Mouse (Mus musculus): ENCODE results near the gene 1700020D05Rik.
A peak's percentile ranks its signal among the peaks of the same experiment; 100 is the strongest.
"Not testable (repeated sequence)": the region's sequence is repeated elsewhere in the genome, so short reads cannot be mapped to it uniquely, and the experiment has no call there.

The 1700020D05Rik gene

DNA sequence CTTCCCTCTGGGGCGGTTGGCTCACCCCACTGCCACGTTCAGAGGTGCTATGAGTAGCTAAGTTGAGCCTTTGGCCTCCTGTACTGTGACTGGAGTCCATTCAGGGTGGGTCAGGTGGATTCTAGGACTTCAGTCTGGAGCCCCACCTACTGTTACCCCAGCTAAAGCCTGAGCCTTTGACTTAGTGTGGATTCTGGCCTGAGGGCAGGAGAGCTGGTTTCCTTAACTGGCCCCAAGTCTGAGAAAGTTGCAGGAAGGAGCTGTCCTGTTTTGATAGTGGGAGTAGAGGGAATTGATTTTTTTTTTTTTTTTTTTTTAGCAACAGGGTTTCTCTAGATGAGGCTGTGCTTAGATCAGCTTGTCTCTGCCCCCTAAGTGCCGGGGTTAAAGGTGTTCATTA is 9.3 kb downstream of the 1700020D05Rik start:
- DNase-seq: no peak

DNA sequence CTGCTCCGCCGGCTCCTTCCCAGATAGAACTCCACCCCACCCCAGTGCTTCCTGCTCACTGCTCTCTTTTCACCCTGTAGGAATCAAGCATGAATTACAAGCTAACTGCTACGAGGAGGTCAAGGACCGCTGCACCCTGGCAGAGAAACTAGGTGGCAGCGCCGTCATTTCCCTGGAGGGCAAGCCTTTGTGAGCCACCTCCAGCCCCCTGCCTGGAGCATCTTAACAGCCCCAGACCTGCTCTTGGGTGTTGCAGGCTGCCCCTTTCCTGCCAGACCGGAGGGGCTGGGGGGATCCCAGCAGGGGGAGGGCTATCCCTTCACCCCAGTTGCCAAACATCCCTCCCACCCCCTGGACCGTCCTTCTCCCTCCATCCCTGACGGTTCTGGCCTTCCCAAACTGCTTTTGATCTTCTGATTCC is 10.3 kb downstream of the 1700020D05Rik start:
- DNase-seq: not testable (repeated sequence)

DNA sequence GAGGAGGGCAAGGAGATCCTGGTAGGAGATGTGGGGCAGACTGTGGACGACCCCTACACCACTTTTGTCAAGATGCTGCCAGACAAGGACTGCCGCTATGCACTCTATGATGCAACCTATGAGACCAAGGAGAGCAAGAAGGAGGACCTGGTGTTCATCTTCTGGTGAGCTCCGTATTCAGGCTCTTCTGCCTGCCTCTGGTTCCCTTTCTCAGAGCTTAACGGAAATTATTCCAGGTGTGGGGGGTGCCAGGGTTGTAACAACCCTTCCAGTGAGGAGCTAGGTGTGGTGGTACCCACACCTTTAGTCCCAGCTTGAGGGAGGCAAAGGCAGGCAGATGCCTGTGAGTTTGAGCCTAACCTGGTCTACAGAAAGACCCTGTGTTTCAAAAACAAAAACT is 10.9 kb downstream of the 1700020D05Rik start:
- DNase-seq: no peak

DNA sequence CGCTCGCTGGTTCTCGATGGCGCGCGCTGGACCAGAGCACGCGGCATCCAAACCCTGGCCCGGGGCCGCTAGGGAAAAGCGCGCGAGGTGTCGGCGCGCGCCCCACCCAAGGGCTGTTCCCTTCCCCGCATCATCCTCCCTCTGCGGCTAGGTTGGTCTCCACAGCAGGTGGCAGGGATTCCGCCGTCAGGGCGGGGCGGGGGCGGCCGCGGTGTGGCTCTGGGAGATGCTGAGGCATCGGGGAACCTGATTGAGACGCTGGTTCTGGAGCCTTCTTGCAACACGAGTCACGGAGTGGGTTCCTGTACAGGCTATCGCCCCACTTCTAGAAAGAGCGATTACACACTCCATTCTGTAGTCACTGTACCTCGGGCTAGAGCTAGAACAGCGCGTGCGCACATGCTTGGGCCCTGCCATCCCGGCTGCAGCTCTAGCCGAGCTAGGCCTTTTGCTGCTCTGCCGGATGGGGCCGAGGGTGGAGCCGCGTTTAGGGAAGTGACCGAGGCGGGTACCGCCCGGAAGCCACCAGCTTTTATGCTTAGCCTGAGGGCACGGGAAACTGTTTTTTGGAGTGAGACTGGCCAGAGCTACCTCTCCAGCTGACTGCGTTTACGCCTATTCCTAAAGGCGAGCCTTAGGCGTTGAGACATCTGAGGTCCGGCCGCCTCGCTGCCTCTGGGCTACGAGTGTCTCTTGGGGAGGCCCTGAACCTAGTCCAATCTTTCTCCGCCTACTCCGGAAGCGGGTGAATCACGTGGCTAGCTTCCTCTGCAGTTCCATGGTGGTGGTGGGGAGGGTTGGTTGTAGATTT is 12.5 kb downstream of the 1700020D05Rik start:
- DNase-seq: peak; percentile 85

DNA sequence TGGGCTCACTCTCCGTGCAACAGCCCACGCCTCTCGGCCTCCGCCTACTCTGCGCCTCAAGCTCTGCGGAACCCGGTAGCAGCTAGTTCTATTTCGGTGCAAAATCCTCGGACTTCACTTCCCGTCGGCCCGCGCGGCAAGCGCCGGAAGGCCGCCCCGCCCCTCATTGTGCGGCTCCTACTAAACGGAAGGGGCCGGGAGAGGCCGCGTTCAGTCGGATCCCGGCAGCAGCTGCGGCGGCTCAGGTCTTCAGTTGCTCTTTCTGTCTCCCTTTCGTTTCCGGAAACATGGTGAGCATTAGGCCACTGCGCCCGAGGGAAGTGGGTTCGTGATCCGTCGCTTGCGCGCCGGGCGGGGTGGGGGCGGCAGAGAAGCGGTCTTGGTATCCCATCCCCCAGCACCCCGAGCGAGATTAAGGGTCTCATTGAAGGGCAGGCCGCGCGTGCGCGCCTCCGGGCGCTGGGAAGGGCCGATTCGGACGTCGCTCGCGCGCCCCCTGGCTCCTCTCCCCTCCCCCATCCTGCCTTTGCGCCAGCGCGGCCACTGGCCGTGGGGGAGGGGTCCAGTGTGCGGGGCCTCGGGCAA is 13.2 kb downstream of the 1700020D05Rik start, which contains the start of gene Cfl1:
TSS of gene Cfl1 (plus strand) at position 143 of the 585 bp plus-strand sequence.
- DNase-seq: peak; percentile 97

DNA sequence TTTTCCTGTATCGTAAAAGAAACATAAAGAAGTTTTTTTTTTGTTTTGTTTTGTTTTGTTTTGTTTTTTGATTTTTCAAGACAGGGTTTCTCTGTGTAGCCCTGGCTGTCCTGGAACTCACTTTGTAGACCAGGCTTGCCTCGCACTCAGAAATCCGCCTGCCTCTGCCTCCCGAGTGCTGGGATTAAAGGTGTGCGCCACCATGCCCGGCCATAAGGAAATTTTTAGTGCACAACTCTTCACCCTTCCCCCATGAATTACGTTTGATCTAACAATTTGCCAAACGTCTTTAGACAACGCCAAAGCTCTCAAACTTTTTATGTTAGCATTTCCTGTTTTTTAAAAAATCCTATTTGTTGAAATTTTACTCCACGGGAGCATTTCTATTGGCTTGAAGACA is 13.9 kb downstream of the 1700020D05Rik start:
- peak; percentile 31 for DNase-seq

DNA sequence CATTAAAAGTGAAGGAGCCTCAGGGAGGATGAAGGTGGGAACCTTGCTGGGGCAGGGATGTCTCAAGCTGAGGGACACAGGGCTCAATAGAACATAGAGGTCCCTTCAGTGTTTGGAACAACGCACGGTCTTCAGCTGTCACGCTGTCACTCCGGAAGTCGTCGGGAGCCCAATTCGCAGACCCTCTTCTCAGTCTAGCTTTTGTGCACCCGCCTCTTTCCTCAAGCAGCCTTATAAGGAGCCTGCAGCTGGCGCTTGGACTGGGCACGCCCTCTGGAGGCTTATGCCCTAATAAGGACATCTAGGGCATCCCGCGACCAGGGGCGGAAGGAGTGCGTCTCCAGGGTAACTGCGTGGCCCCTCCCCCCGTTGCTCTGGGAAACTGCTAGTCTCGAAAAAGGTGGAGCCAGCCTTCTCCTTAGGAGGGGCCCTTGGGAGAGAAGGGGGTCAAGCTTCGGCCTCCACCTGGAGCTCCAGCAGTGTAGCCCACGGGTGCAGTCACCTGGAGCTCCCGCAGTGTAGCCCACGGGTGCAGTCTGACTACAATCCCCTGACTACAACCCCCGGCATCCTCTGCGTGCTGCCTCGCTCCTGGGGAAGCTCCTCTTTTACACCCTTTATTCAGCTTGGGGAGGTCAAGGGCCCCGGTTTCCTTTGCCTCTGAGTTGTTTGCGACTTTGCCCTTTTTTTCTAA is 14.6 kb downstream of the 1700020D05Rik start:
- DNase-seq: peak; percentile 98

DNA sequence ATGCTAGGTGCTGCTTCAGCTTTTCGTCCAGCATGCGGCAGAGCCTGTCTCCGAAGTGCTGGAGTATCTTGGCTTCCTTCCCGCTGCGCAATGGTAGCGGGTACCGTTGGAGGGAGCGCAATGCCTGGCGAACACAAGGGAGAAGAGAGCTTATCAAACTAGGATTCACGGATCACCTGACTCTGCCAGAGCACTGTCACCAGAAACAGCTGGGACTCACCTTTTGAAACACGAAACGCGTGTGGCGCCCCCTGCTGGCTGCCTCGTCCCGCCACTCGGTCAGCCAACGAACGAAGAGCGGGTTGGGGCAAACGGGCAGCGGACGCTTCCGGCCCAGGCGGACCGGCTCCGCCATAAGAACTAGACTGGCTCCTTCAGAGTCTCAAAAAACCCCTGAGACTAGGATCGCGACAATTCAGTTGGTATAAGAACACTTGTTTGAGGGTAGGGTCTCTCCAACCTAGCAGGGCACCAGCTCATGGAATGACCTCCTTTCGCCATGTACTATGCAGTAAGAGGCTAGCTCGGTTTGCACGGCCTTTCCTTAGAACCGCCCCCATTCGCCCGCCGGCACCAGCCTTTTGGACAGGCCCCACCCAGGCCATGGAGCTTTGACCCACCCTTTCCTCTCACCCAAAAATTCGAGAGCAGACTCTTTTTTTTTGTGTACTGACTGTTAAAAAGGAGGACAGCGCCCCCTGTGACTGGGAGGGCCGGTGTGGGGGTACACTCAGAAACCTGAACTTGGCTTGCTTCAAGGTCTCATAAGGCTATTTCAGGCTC is 15.6 kb downstream of the 1700020D05Rik start, which contains the start of gene Mus81:
TSS of gene Mus81 (minus strand) at position 635 of the 783 bp plus-strand sequence.
- DNase-seq: peak; percentile 99

DNA sequence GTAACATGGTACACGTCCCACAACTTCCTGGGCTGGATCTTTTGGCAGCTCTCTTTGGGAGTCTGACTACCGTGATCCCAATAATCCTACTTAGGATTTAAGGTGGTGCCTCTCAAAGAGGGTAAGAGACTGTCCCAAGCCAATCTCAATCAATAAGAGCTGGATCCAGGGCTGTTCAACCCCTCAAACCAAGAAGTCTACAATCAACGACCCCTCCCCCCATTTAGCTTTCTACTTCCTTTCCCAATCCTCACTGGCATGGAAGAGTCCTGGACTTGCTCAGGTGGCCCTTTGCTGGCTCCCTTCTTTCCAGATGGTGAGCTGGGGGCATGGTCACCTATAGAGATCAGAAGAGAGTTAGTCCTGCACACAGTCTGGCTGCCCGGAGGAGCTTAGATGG is 16.8 kb downstream of the 1700020D05Rik start:
- no peak for DNase-seq

DNA sequence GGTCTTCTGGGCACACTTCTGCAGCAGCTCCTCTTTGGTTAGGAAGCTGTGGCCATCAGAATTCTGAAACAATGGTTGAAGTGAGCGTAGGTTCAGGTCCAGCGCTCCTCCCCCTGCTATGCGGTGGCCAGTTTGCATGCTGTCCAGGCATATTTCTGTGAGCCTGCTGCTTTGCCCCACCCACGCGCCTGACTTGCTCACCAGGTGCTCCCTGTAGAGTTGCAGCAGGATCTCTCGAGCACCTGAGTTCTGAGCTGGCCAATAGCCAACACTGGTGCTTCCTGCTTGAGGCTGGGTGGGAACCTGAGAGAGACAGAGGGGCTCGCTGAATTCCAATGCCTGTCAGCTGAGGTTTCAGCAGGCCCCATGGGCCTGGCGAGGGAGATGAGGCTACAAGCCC is 17.3 kb downstream of the 1700020D05Rik start:
- DNase-seq: peak; percentile 32

DNA sequence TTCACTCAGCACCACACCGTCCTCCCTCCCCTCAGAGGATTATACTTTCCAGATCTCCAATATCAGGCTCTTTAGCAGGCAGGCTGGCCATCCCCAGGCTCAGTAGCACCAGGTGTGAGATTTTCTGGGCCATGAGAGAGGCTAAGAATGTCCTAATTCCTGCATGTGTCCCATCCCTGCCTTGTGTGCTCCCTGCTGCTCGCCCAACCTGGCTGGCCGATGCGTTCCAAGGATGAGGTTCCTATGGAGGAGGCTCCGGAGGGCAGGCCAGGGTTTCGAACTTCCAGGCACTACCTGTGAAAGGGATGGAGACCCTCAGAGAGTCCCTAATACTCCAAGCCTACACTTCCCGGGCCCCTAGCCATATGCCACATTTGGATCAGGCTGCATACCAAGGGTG is 17.8 kb downstream of the 1700020D05Rik start:
- peak; percentile 15 for DNase-seq

DNA sequence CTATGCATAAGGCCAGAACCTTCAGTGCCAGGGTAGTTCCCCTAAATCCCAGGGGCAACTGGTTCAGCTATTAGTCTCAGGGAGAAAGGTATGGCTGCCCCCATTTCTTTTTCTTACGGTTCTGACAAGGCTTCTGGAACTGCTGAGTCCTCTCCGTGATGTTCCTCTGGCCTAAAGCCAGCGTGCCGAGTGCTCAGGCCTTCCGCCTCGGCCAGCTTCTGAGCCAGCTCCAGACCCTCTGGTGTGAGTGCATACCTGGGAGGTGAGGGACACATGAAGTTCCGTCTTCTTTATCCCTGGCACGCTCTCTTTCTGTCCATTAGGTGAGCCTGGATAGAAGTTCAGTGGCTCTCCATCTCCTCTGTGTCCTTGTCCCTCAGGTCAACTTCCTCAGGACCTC is 18.2 kb downstream of the 1700020D05Rik start:
- peak; percentile 8 for DNase-seq

DNA sequence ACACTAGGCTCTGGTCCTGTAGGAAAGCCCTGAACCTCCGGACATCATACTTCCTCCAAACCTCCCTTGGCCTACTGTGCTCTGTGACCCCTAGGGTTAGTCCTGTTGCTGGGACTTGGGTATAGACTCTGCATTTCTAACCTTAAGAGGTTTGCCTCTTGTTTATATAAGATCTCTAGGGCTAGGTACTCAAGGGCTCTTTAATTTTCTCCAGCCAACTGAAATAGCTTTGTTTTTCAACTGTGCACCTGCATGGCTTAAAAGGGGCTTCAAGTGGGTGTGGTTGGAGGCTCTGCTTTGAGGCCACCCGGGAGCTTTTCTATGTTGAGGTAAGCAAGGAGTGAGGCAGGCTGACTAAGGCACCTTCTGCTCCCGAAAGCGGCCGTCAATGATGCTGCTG is 19.1 kb downstream of the 1700020D05Rik start:
- DNase-seq: peak; percentile 50

DNA sequence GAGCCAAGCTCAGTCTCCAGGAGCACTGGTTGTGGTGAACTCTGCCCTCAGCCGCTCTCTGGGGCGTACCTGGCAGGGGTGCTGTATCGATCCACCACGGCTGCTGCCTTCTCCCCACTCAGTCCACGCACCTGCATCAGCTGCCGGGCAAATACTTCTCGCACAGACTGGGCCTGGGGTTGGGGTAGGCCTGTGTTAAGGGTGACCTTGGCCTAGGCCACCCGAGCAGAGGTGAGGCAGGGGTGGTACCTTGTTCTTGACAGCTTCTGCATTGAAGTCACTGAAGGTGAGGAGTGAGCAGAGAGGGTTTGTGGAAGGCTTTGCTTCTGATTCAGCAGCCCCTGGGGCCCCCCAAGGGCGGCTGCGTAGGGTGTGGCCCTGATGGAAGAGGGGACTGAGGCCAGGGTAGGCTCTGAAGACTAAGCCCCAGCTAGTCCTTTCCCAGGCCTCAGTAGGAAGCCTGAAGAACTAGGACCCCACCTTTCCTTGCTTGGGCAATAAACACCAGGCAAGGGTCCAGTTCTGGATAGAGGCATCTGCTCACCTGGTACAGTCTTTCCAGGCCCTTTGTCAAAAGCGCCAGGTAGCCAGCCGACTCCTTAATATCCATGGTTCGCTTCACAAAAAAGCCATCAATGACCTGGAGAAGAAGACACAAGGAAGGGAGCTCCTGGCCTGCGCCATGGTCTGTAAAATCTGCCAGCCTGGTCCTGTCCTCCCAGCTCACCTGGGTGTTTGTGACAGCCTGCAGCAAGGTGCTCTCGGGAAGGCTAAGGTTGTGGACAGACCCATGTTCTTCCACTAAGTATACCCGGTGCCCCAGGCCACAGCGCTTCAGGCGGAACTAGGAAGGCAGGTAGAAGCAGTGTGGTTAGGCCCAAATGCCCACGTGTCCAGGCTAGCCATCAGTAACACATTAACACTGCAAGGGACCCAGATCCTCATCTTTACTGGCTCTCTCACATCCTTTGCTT is 19.9 kb downstream of the 1700020D05Rik start:
- peak; percentile 19 for DNase-seq

DNA sequence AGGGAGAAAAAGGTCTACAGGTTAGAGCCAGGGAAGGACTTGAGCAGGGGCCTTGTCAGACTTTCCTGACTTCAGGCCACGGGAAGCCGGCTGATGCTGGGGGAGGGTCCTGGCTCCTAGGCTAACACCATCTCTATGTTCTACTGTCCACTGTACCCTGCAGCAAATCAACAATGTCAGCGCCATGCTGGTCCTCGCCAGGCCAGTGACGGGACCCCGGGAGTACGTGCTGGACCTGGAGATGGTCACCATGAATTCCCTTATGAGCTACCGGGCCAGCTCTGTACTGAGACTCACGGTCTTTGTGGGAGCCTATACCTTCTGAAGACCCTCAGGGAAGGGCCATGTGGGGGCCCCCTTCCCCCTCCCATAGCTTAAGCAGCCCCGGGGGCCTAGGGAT is 22.2 kb downstream of the 1700020D05Rik start:
- DNase-seq: no peak

DNA sequence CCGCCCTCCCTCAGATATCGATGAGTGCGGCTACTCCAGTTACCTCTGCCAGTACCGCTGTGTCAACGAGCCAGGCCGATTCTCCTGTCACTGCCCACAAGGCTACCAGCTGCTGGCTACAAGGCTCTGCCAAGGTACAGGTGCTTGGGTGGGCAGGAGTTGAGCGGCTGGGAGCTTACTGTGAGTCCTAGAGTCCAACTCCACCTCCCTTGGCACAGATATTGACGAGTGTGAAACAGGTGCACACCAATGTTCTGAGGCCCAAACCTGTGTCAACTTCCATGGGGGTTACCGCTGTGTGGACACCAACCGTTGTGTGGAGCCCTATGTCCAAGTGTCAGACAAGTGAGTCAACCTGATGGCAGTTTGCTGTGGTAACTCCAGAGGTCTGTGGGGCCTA is 23.6 kb downstream of the 1700020D05Rik start:
- peak; percentile 15 for DNase-seq

DNA sequence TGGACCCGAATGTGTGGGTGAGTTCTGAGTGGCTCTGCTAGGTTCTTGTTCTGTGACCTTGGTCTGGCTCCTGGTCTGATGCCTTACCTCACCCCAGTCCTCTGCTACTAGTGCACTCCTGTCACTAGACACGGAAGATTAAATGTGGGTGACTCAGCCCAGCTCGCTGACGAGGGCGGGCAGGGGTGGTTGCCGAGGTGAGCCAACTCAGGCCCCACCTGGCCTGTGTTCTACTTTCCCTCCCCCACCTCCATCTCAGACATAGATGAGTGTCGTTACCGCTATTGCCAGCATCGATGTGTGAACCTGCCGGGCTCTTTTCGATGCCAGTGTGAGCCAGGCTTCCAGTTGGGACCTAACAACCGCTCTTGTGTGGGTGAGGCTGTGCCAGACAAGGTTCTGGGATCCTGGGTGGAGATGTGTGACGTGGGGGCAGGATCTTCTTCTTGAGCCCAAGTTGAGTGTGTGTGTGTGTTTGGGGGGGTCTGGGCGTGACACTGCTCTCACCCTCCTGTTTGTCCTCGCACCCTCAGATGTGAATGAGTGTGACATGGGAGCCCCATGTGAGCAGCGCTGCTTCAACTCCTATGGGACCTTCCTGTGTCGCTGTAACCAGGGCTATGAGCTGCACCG is 25.8 kb downstream of the 1700020D05Rik start:
- DNase-seq: peak; percentile 17

DNA sequence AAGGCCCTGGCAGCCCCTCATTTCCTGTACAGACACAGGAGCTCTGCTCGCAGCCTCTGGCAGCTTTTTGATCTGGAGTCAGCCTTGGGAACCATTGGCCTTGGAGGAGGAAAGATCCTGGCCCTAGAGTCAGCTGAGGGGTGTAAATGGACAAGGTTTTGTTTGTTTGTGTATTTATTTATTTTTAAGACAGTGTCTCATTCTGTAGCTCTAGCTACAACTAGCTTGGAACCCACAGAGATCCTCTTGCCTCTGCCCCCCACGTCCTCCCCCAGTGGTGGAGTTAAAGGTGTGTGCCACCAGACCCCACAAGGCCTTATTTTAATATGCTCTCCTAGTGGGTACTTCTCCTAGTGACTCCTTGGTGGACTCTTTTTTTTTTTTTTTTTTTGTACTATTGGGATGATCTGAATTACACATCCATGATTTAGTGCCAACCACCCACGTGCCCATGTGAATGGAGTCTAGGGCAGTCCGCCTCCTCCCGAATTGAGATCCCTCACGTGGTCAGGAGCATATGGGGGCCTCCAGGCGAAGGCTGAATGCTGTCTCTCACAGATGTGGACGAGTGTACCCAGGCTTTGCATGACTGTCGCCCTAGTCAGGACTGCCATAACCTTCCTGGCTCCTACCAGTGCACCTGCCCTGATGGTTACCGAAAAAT is 26.5 kb downstream of the 1700020D05Rik start:
- peak; percentile 43 for DNase-seq

DNA sequence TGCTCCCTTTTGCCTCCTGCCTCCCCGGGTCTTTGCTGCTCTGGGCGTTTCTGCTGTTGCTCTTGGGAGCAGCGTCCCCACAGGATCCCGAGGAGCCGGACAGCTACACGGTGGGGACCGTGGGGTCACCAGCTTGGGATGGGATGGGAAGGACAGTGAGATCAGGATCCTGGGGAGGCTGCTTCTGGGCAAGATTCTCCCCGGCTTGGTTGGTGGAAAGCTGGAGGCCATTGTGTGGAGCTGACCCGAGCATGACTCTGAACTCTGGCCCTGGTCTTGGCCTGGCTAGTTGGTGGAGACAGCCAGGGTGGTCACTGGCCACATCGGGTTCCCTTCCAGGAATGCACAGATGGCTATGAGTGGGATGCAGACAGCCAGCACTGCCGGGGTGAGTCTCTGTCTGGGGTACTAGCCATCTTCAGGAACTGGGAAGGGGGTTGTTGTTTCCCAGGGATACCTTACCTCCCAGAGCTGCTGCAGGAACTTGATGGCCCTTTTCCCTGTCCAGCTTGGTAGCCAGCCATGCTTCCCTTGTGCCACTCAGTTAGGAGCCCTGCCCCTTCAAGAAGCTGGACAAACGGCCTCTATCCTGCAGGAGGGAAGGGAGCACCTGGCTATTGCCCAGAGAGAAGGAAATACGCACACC is 28.4 kb downstream of the 1700020D05Rik start:
- DNase-seq: peak; percentile 7

Data from thymus, postnatal 4 days (tissue).